Mouse (Mus musculus) forebrain, embryonic 13.5 days (tissue): ENCODE data around the gene Hmga2. TPM values are rescaled to one million over a fixed set of nuclear protein-coding genes. Genes with fewer than 3 reads are reported as not detected.

Experiments
- ATAC-seq: fragments of 200-750 bp; cut with Nextera tagmentation; 2 replicates; pipeline ENCODE4 v1.8.0; 2017
- H3K27ac ChIP-seq: fragments of 300-500 bp; sonication (generic); 2 replicates; pipeline ENCODE4 v1.5.1; 2015; ENCODE audit warnings: inconsistent platforms, mild to moderate bottlenecking, moderate library complexity
- H3K27me3 ChIP-seq: fragments of 300-500 bp; sonication (generic); 2 replicates; pipeline ENCODE4 v1.6.1; 2015; ENCODE audit warnings: mild to moderate bottlenecking, inconsistent platforms
- H3K36me3 ChIP-seq: fragments of 300-500 bp; sonication (generic); 2 replicates; pipeline ENCODE4 v1.6.1; 2015; ENCODE audit warnings: mild to moderate bottlenecking, inconsistent platforms; ENCODE audit not compliant: poor library complexity, severe bottlenecking
- H3K4me1 ChIP-seq: fragments of 300-500 bp; sonication (generic); 2 replicates; pipeline ENCODE4 v1.6.1; 2015; ENCODE audit warnings: inconsistent platforms
- H3K4me2 ChIP-seq: fragments of 300-500 bp; sonication (generic); 2 replicates; pipeline ENCODE4 v1.6.1; 2015; ENCODE audit warnings: inconsistent platforms, mild to moderate bottlenecking, moderate library complexity
- H3K4me3 ChIP-seq: fragments of 300-500 bp; sonication (generic); 2 replicates; pipeline ENCODE4 v1.5.1; 2015; ENCODE audit warnings: mild to moderate bottlenecking, inconsistent platforms
- H3K9ac ChIP-seq: fragments of 300-500 bp; sonication (generic); 2 replicates; pipeline ENCODE4 v1.6.1; 2015; ENCODE audit warnings: mild to moderate bottlenecking, inconsistent platforms
- H3K9me3 ChIP-seq: fragments of 300-500 bp; sonication (generic); replicated peaks from 2 replicates; pipeline ENCODE4 v1.6.1; 2016; ENCODE audit warnings: inconsistent platforms
- WGBS: fragments of 180-500 bp; shearing (Covaris S2); methylation state at CpG from one replicate; pipeline ENCODE4 v1.1.7; 2015; 5-methylcytosine and 5-hydroxymethylcytosine counted together
- polyA plus RNA-seq: library from polyadenylated mRNA; unstranded; fragments of >200 nt; fragmentation: Nextera tagmentation; extraction: Ambion mirVana; gene quantifications from 2 replicates; pipeline ENCODE4 v1.2.1, GENCODE M21; 2015

The Hmga2 gene
- polyA plus RNA-seq, 1 experiment from 2014 or later: 12.1 TPM

DNA sequence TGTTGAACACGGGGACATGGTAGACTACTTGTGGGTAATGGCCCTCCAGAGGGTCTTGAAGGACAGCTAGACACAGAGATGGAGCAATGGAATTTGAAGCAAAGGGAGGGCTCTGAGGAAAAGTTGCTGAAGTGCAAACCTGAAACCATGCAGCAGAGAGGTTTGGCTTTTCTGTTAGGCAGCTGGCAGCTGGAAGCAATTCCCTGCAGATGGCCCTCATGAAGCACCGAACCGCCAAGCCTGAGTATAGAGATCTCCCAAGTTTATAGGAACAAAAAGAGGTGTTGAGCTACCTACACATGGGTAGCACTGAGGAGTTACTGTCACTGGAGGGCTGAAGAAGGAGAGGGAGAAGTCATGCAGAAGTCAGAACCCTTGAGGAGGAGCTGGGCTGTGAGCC is 13.3 kb upstream of the Hmga2 start:
- no peak overlapping the region for H3K27ac ChIP-seq
- peaks cover 14% of the 10 kb centered on the region for H3K9me3 ChIP-seq
- no peaks in the 10 kb centered on the region for H3K27me3 ChIP-seq
- H3K4me3 ChIP-seq: no peak overlapping the region
- H3K4me1 ChIP-seq: no peaks in the 10 kb centered on the region
- H3K9ac ChIP-seq: no peak overlapping the region
- H3K36me3 ChIP-seq: no peaks in the 10 kb centered on the region
- WGBS: 95% methylated on average over 3 of the region's 3 CpGs
- ATAC-seq: no peak
- H3K4me2 ChIP-seq: no peak overlapping the region

- no peak for ATAC-seq
- peaks cover 14% of the 10 kb centered on the region for H3K9me3 ChIP-seq
- no peaks in the 10 kb centered on the region for H3K36me3 ChIP-seq
- 82% methylated on average over 4 of the region's 4 CpGs for WGBS
- no peak overlapping the region for H3K27ac ChIP-seq
- H3K27me3 ChIP-seq: no peaks in the 10 kb centered on the region
- H3K4me2 ChIP-seq: no peak overlapping the region
- no peak overlapping the region for H3K4me3 ChIP-seq
- H3K9ac ChIP-seq: no peak overlapping the region
- H3K4me1 ChIP-seq: no peaks in the 10 kb centered on the region
Observed at GRCm38 (mm10) chr10:120488526-120488925, 12.3 kb upstream of the Hmga2 start.

GRCm38 (mm10) chr10:120487881-120488280 is 11.6 kb upstream of the Hmga2 start:
- no peak overlapping the region for H3K9ac ChIP-seq
- WGBS: 94% methylated on average over 1 of the region's 1 CpGs
- peaks cover 14% of the 10 kb centered on the region for H3K9me3 ChIP-seq
- no peak overlapping the region for H3K4me3 ChIP-seq
- no peaks in the 10 kb centered on the region for H3K27me3 ChIP-seq
- H3K4me2 ChIP-seq: no peak overlapping the region
- no peak for ATAC-seq
- H3K36me3 ChIP-seq: no peaks in the 10 kb centered on the region
- H3K27ac ChIP-seq: no peak overlapping the region
- H3K4me1 ChIP-seq: no peaks in the 10 kb centered on the region

- H3K9me3 ChIP-seq: peaks cover 14% of the 10 kb centered on the region
- no peaks in the 10 kb centered on the region for H3K27me3 ChIP-seq
- H3K4me3 ChIP-seq: no peak overlapping the region
- no peaks in the 10 kb centered on the region for H3K4me1 ChIP-seq
- no peak overlapping the region for H3K4me2 ChIP-seq
- H3K36me3 ChIP-seq: no peaks in the 10 kb centered on the region
- WGBS: 78% methylated on average over 1 of the region's 1 CpGs
- ATAC-seq: no peak
- H3K9ac ChIP-seq: no peak overlapping the region
- no peak overlapping the region for H3K27ac ChIP-seq
Observed at GRCm38 (mm10) chr10:120485461-120485860, 9.2 kb upstream of the Hmga2 start.

GRCm38 (mm10) chr10:120484144-120484543 is 7.9 kb upstream of the Hmga2 start:
- no peak overlapping the region for H3K4me3 ChIP-seq
- H3K4me2 ChIP-seq: no peak overlapping the region
- no peak for ATAC-seq
- no peaks in the 10 kb centered on the region for H3K36me3 ChIP-seq
- no peak overlapping the region for H3K9ac ChIP-seq
- H3K4me1 ChIP-seq: no peaks in the 10 kb centered on the region
- peaks cover 14% of the 10 kb centered on the region for H3K9me3 ChIP-seq
- H3K27ac ChIP-seq: no peak overlapping the region
- 83% methylated on average over 4 of the region's 4 CpGs for WGBS
- no peaks in the 10 kb centered on the region for H3K27me3 ChIP-seq

DNA sequence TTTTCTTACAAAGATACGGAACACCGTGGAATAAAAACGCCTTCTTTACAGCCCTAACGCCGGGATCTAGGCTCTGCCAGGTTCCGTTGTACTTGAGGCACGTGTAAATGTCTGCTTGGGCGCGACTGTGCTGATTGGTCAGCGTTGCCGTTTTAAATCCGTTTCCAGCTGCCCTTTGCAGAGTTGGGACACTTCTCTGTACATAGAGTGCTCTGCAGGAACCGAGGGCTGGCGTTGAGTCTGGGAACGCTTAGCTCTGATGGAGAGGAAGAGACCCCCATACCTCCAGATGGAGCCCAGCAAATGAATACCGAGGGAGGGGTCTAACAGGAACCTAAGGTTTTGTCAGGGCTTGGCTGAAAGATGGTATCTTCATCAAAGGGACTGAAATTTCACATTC is 1.9 kb upstream of the Hmga2 start:
- Histone ChIP-seq H3K4me2 (peak overlapping the region; percentile 88), H3K9me3 (no peaks in the 10 kb centered on the region), H3K4me1 (peaks cover 47% of the 10 kb centered on the region), H3K27ac (no peak overlapping the region), H3K4me3 (peak overlapping the region; percentile 83), H3K9ac (no peak overlapping the region; the same call in 1 of the 2 replicates), H3K27me3 (peaks cover 3% of the 10 kb centered on the region; the same call in 1 of the 2 replicates), H3K36me3 (no peaks in the 10 kb centered on the region)
- under 1% methylated on average over 16 of the region's 16 CpGs for WGBS
- ATAC-seq: no peak

- no peaks in the 10 kb centered on the region for H3K9me3 ChIP-seq
- WGBS: under 1% methylated on average over 21 of the region's 21 CpGs
- H3K36me3 ChIP-seq: no peaks in the 10 kb centered on the region
- H3K4me1 ChIP-seq: peaks cover 53% of the 10 kb centered on the region
- H3K27me3 ChIP-seq: peaks cover 3% of the 10 kb centered on the region; the same call in 1 of the 2 replicates
- peak overlapping the region; percentile 83 for H3K4me3 ChIP-seq
- H3K4me2 ChIP-seq: peak overlapping the region; percentile 88
- 0 out of 2 replicates have a peak, but pooled peaks have one; percentile 5 for ATAC-seq
- H3K27ac ChIP-seq: no peak overlapping the region
- peak overlapping the region; percentile 74 for H3K9ac ChIP-seq
Observed at GRCm38 (mm10) chr10:120477501-120477900, 1.2 kb upstream of the Hmga2 start.

GRCm38 (mm10) chr10:120476516-120477336 is 457 bp upstream of the Hmga2 start:
- Histone ChIP-seq H3K4me3 (peak overlapping the region; percentile 83), H3K27ac (peak overlapping the region; percentile 74), H3K4me1 (peaks cover 53% of the 10 kb centered on the region), H3K4me2 (peak overlapping the region; percentile 88), H3K9ac (peak overlapping the region; percentile 74), H3K36me3 (no peaks in the 10 kb centered on the region), H3K9me3 (no peaks in the 10 kb centered on the region), H3K27me3 (peaks cover 3% of the 10 kb centered on the region; the same call in 1 of the 2 replicates)
- under 1% methylated on average over 50 of the region's 52 CpGs for WGBS
- ATAC-seq: peak; percentile 62

DNA sequence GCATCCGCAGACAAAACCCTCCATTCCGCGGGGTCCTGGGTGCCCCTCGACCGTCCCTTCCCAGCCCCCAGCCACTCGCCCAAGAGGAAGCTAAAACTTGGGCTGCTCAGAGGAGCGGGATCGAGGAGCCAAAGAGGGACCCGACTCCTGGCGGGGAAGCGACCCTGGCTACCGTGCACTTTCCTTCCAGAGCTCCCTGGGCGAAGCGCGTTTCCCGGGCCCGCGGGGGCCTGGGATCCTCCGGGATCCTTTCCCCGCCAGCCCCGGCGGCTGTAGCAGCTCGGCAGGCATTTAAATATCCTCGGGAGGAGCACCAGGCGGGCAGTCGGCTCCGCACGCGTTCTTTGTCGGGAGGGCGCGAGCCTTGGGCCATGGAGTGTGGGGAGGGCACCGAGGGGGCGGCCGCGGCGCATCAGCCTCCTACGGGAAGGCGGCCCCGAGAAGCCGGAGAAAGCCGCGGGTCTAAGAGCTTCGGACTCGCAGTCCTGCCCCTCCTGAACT is 1.2 kb downstream of the Hmga2 start:
- peak overlapping the region; percentile 88 for H3K4me2 ChIP-seq
- H3K27ac ChIP-seq: peak overlapping the region; percentile 74
- peaks cover 53% of the 10 kb centered on the region for H3K4me1 ChIP-seq
- H3K27me3 ChIP-seq: peaks cover 3% of the 10 kb centered on the region; the same call in 1 of the 2 replicates
- ATAC-seq: peak; percentile 31
- 0% methylated on average over 45 of the region's 45 CpGs for WGBS
- H3K4me3 ChIP-seq: peak overlapping the region; percentile 83
- H3K36me3 ChIP-seq: no peaks in the 10 kb centered on the region
- no peaks in the 10 kb centered on the region for H3K9me3 ChIP-seq
- peak overlapping the region; percentile 74 for H3K9ac ChIP-seq

- under 1% methylated on average over 20 of the region's 20 CpGs for WGBS
- H3K27ac ChIP-seq: no peak overlapping the region
- no peaks in the 10 kb centered on the region for H3K36me3 ChIP-seq
- H3K9ac ChIP-seq: peak overlapping the region; percentile 74
- H3K27me3 ChIP-seq: peaks cover 3% of the 10 kb centered on the region; the same call in 1 of the 2 replicates
- peaks cover 53% of the 10 kb centered on the region for H3K4me1 ChIP-seq
- no peaks in the 10 kb centered on the region for H3K9me3 ChIP-seq
- H3K4me2 ChIP-seq: peak overlapping the region; percentile 88
- no peak for ATAC-seq
- H3K4me3 ChIP-seq: peak overlapping the region; percentile 83
Observed at GRCm38 (mm10) chr10:120474301-120474700, 2.0 kb downstream of the Hmga2 start.

- peaks cover 51% of the 10 kb centered on the region for H3K4me1 ChIP-seq
- no peaks in the 10 kb centered on the region for H3K36me3 ChIP-seq
- no peaks in the 10 kb centered on the region for H3K9me3 ChIP-seq
- no peak for ATAC-seq
- H3K27me3 ChIP-seq: peaks cover 3% of the 10 kb centered on the region; the same call in 1 of the 2 replicates
- H3K4me2 ChIP-seq: peak overlapping the region; percentile 88
- 0 out of 2 replicates have a peak overlapping the region, but pooled peaks have one; percentile 83 for H3K4me3 ChIP-seq
- H3K9ac ChIP-seq: no peak overlapping the region
- H3K27ac ChIP-seq: no peak overlapping the region
- WGBS: 19% methylated on average over 4 of the region's 4 CpGs
Observed at GRCm38 (mm10) chr10:120473218-120473617, 3.1 kb downstream of the Hmga2 start.

DNA sequence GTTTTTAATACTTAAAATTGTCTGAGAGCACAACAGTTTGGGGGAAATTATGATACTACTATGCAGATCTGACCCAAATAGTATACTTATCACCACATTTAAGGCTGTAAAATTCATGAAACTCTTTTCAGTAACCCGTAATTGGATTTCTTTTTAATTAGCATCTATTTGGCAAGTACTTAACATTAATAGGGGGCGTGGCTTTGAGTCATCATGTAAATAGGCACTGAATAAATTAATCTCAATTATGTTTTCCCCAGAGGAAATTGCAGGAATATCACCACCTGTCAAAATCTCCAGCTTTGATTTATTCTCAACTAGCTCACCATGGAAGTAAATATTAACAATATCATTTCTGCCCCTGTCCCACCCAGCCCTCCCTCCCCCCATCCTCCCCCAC is 3.7 kb downstream of the Hmga2 start:
- no peak overlapping the region for H3K27ac ChIP-seq
- H3K4me2 ChIP-seq: no peak overlapping the region
- H3K4me3 ChIP-seq: no peak overlapping the region
- no peaks in the 10 kb centered on the region for H3K36me3 ChIP-seq
- no peak overlapping the region for H3K9ac ChIP-seq
- H3K9me3 ChIP-seq: no peaks in the 10 kb centered on the region
- H3K4me1 ChIP-seq: peaks cover 45% of the 10 kb centered on the region
- ATAC-seq: no peak
- 38% methylated on average over 2 of the region's 2 CpGs for WGBS
- peaks cover 2% of the 10 kb centered on the region; the same call in 1 of the 2 replicates for H3K27me3 ChIP-seq
